Mouse (Mus musculus): Measurements from ENCODE around the gene Mgat4a. TPM values are rescaled to one million over a fixed set of nuclear protein-coding genes. Genes with fewer than 3 reads are reported as not detected.
"Not testable (repeated sequence)": the region's sequence is repeated elsewhere in the genome, so short reads cannot be mapped to it uniquely, and the experiment has no call there.

The Mgat4a gene
- polyA plus RNA-seq, 1 experiment from 2014 or later = 5.0 TPM

DNA sequence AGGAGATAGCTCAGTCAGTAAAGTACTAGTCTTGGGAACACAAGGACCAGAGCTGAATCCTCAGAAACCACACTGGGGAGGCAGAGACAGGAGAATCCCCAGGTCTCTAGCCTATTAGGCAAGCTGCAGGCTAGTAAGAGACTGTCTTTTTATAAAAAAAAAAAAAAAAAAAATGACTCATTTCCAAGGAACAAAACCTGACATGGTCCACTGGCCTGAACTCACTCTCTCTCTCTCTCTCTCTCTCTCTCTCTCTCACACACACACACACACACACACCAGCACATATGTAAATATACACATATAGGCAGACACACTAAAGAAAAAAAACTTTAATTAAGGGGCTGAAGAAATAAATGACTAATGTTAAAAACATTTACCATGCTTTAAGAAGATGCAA, 14.6 kb downstream of the Mgat4a start:
- H3K4me2 ChIP-seq = no peak overlapping the region
- H3K27ac ChIP-seq = no peak overlapping the region
- no peaks in the 10 kb centered on the region for H3K9me3 ChIP-seq
- H3K4me1 ChIP-seq = no peaks in the 10 kb centered on the region
- H3K36me3 ChIP-seq (replicated peaks) = no peaks in the 10 kb centered on the region
- ATAC-seq (ENCODE audit: low FRiP score) = no peak
- H3K4me3 ChIP-seq (replicated peaks) = no peak overlapping the region
- H3K9ac ChIP-seq = no peak overlapping the region
- no peaks in the 10 kb centered on the region for H3K27me3 ChIP-seq

DNA sequence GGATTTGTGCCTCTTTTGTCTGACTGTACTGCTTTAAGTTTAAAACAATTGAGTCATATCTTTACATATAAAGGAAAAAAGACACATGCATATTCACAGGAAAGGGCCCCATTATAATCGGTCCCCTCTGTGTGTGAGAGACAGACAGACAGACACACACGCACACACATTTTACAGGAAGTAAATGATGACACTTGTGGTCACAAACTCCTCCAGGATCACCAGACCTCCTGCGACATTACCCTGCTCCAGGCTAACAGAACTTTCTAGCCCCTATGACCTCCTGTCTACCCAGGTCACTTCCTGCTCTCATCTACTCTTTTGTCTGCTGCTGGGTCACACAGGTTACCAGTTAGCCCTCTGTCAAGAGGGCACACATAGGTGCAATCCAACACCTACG, 16.1 kb downstream of the Mgat4a start:
- H3K27me3 ChIP-seq = no peaks in the 10 kb centered on the region
- no peak overlapping the region for H3K27ac ChIP-seq
- no peak overlapping the region for H3K4me2 ChIP-seq
- 89% methylated on average over 4 of the region's 4 CpGs for WGBS
- H3K9me3 ChIP-seq = no peaks in the 10 kb centered on the region
- H3K4me1 ChIP-seq = no peaks in the 10 kb centered on the region
- H3K9ac ChIP-seq = no peak overlapping the region
- no peaks in the 10 kb centered on the region for H3K36me3 ChIP-seq (replicated peaks)
- H3K4me3 ChIP-seq (replicated peaks) = no peak overlapping the region
- ATAC-seq (ENCODE audit: low FRiP score) = no peak

DNA sequence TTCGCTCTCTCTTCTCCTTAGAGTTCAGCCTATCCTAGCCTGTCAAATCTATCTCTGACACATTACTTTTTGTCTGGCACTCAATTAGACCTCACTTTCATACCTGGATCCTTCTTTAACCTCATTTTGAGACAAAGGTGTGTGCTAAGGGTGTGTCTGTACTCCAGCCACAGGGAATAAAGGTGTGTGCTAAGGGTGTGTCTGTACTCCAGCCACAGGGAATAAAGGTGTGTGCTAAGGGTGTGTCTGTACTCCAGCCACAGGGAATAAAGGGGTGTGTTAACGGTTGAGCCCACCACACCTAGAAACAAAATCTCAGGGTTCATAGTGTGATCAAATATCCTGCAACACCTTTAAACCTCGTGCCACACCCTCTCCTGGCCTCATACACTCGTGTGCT, 16.7 kb downstream of the Mgat4a start:
- 91% methylated on average over 3 of the region's 4 CpGs for WGBS
- not testable (repeated sequence) for H3K4me1 ChIP-seq; H3K27me3 ChIP-seq; H3K4me2 ChIP-seq; H3K4me3 ChIP-seq (replicated peaks); H3K9me3 ChIP-seq; H3K27ac ChIP-seq; ATAC-seq (ENCODE audit: low FRiP score); H3K9ac ChIP-seq; H3K36me3 ChIP-seq (replicated peaks)

DNA sequence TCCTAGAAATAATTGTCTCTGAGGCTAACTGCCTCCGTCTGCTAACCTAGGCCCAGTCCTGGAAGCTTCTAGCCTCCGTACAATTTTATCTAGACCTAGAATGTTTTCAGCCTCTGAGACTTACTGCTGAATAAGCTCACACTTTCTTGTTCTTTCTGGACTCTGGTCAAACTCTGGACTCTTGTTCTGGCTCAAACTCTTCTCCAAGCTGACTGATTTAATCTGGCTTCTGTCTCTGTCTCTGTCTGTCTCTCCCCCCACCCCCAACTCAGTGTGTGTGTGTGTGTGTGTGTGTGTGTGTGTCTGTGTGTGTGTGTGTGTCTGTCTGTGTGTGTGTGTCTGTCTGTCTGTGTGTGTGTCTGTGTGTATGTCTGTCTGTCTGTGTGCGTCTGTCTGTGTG, 17.3 kb downstream of the Mgat4a start:
- H3K27ac ChIP-seq; H3K36me3 ChIP-seq (replicated peaks); H3K27me3 ChIP-seq; H3K4me3 ChIP-seq (replicated peaks); H3K4me2 ChIP-seq; ATAC-seq (ENCODE audit: low FRiP score); H3K9me3 ChIP-seq; H3K9ac ChIP-seq; H3K4me1 ChIP-seq: not testable (repeated sequence)
- 97% methylated on average over 3 of the region's 3 CpGs for WGBS

DNA sequence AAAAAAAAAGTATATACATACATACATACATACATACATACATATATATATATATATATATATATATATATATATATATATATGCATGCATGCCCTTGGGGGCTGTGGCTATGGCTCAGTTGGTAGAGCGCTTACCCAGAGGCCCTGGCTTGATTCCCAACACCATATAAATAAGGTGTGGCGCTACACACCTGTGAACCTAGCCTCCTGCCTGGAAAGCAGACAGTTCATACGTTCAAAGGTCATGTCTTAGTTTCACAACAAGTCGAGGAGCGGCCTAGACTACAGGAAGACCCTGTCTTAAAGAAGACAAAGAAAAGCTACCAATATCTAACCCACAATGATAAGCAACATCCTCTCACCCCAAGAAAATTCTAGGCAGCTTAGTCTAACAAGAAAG, 18.7 kb downstream of the Mgat4a start:
- Histone ChIP-seq H3K27ac (no peak overlapping the region), H3K4me2 (no peak overlapping the region), H3K27me3 (no peaks in the 10 kb centered on the region), H3K4me3 (replicated peaks) (no peak overlapping the region), H3K4me1 (no peaks in the 10 kb centered on the region), H3K36me3 (replicated peaks) (no peaks in the 10 kb centered on the region), H3K9ac (no peak overlapping the region), H3K9me3 (no peaks in the 10 kb centered on the region)
- 93% methylated on average over 5 of the region's 5 CpGs for WGBS
- no peak for ATAC-seq (ENCODE audit: low FRiP score)

DNA sequence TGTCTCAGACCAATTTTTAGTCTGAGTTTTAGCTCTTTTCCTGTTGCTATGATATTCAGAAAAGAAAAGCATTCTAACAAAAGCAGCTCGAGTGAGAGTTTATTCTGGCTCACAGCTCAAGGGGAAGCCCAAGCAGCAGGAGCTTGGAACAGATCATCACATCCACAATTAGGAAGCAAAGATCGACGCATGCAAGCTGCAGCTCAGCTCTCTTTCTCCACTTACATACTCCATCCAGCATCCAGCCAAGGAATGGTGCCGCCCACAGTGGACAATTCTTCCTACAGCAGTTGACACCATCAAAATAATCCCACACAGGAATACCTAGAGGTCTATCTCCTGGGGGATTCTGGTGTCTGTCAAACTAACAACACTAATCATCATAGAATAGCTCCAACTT, 22.0 kb downstream of the Mgat4a start:
- H3K4me3 ChIP-seq (replicated peaks) = no peak overlapping the region
- no peaks in the 10 kb centered on the region for H3K4me1 ChIP-seq
- no peak for ATAC-seq (ENCODE audit: low FRiP score)
- 89% methylated on average over 4 of the region's 4 CpGs for WGBS
- no peak overlapping the region for H3K27ac ChIP-seq
- H3K36me3 ChIP-seq (replicated peaks) = no peaks in the 10 kb centered on the region
- H3K4me2 ChIP-seq = no peak overlapping the region
- H3K27me3 ChIP-seq = no peaks in the 10 kb centered on the region
- H3K9ac ChIP-seq = no peak overlapping the region
- H3K9me3 ChIP-seq = no peaks in the 10 kb centered on the region

DNA sequence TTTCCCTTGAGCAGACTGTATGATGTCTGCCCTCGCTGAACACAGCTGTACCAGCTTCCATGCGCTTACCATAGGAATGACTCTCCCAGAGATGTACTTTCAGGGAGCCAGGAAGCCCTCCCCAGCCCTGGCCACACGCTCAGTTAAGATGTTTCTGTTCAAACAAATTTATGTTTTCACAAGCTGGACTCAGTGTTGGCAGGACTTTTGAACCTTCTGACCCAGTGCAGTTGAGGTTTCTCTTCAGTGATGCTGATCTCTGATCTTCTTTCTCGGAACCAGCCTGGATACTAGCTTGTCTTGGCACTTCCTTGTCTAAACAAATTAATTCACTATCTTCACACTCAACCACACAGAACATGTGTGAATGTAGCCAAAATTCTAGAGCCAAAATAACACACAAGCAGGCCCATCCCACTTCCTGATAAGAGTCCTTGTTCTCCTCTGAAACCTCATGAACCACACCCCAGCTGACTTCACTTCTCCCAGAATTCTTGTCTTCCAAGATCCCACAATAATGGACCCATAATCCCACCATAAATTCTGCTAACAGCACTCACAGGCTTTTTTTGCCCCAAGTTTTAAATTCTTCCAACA, 22.6 kb downstream of the Mgat4a start:
- Histone ChIP-seq H3K4me1 (0 out of 2 replicates have a peak, but pooled peaks cover under 1% of the 10 kb centered on the region), H3K27me3 (no peaks in the 10 kb centered on the region), H3K36me3 (replicated peaks) (no peaks in the 10 kb centered on the region), H3K27ac (no peak overlapping the region), H3K4me3 (replicated peaks) (no peak overlapping the region), H3K4me2 (no peak overlapping the region), H3K9ac (no peak overlapping the region), H3K9me3 (no peaks in the 10 kb centered on the region)
- no peak for ATAC-seq (ENCODE audit: low FRiP score)
- 85% methylated on average over 4 of the region's 4 CpGs for WGBS

DNA sequence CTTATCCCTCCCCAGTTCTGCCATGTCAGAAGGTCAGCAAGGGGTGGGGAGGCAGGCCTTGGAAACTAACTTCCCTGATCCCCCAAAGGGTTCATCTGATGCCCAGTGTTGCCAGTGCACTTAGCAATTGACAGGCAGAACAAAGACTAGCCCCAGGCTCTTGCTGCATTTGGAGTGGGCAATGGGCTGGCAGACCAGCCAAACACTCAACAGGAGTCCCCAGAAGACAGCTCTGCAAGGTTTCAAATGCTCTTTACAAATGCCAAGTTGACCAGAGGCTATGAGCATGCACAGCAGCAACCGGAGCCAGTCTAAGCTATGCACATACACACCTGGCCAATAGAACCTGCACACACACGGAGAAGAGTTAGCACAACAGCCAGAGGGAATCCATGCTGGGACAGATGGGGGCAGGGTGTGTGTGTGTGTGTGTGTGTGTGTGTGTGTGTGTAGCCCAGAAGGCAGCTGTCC, 27.8 kb downstream of the Mgat4a start:
- Histone ChIP-seq H3K27ac (no peak overlapping the region), H3K4me1 (peaks cover 18% of the 10 kb centered on the region), H3K9ac (no peak overlapping the region), H3K27me3 (no peaks in the 10 kb centered on the region), H3K4me2 (no peak overlapping the region), H3K9me3 (no peaks in the 10 kb centered on the region), H3K36me3 (replicated peaks) (no peaks in the 10 kb centered on the region), H3K4me3 (replicated peaks) (no peak overlapping the region)
- WGBS = 77% methylated on average over 2 of the region's 2 CpGs
- no peak for ATAC-seq (ENCODE audit: low FRiP score)

DNA sequence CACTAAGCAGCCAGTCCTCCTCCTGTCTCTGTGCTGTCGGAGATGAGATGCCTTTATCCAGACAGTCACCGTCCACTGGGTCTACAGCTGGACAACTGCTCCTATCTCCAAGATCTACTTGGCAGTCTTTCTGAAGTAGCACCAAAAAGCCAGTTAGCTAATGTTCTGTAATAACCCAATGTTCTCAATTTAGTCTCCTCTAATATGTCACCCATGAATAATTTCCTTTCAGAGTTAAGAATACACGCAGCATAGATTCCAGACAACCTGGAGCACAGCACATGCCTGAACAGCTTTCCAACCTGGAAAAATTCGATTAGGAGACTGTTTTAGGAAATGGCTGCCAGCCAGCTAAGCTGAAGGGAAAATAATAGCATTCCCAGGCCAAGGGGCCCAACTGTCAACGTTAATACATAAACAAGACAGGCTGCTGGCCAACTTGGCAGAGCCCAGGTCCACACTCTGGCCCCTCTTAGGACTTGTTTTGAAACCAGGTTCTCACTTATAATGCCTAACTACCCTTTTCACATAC, 28.6 kb downstream of the Mgat4a start:
- Histone ChIP-seq H3K4me1 (peaks cover 18% of the 10 kb centered on the region), H3K27ac (0 out of 2 replicates have a peak overlapping the region, but pooled peaks have one; percentile 25), H3K27me3 (no peaks in the 10 kb centered on the region), H3K9ac (no peak overlapping the region), H3K4me3 (replicated peaks) (no peak overlapping the region), H3K4me2 (no peak overlapping the region), H3K36me3 (replicated peaks) (no peaks in the 10 kb centered on the region), H3K9me3 (no peaks in the 10 kb centered on the region)
- ATAC-seq (ENCODE audit: low FRiP score) = no peak
- 39% methylated on average over 5 of the region's 5 CpGs for WGBS

DNA sequence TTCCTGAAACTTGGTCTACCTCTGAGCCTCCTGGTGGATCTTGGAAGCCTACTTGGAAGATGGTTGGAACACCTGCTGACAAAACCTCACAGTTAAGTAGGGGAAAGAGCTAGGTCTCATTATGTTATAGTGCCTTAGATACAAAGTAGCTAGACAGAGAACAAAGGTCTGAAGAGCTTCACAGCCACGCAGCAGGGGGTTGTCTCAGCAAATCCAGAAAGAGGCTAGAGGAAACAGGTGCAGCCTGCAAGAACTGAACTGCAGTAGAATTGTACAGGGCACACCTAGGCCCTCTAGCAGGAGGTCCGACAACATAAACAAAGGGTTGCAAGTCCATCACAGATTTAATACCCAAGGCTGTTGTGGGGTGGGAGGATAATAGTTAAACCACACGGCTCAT, 30.6 kb downstream of the Mgat4a start:
- Histone ChIP-seq H3K4me1 (peaks cover 18% of the 10 kb centered on the region), H3K36me3 (replicated peaks) (no peaks in the 10 kb centered on the region), H3K4me3 (replicated peaks) (no peak overlapping the region), H3K9me3 (no peaks in the 10 kb centered on the region), H3K27ac (no peak overlapping the region), H3K9ac (no peak overlapping the region), H3K4me2 (no peak overlapping the region), H3K27me3 (no peaks in the 10 kb centered on the region)
- WGBS = 74% methylated on average over 3 of the region's 3 CpGs
- no peak for ATAC-seq (ENCODE audit: low FRiP score)

DNA sequence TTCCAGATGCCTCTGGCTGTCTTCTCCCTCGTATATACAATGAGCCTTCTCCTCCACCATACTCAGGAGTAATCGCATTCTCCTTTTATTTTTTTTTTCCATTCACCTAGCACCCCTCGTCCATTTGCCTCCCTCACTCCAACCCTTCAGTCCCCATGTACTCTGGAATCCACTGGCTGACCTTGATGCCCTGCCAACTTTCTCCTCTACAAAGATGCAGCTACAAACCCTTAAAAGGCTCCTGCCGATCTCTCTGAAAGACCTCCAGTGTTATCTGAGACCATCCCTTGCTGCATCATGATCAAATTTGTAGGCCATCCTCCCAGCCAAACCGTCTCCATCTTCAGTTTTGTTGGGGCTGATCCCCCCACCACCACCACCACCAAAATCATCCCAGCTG, 31.4 kb downstream of the Mgat4a start:
- Histone ChIP-seq H3K36me3 (replicated peaks) (no peaks in the 10 kb centered on the region), H3K9ac (no peak overlapping the region), H3K4me1 (peaks cover 18% of the 10 kb centered on the region), H3K4me3 (replicated peaks) (no peak overlapping the region), H3K27me3 (no peaks in the 10 kb centered on the region), H3K9me3 (no peaks in the 10 kb centered on the region), H3K27ac (no peak overlapping the region), H3K4me2 (no peak overlapping the region)
- 85% methylated on average over 5 of the region's 5 CpGs for WGBS
- ATAC-seq (ENCODE audit: low FRiP score) = no peak

DNA sequence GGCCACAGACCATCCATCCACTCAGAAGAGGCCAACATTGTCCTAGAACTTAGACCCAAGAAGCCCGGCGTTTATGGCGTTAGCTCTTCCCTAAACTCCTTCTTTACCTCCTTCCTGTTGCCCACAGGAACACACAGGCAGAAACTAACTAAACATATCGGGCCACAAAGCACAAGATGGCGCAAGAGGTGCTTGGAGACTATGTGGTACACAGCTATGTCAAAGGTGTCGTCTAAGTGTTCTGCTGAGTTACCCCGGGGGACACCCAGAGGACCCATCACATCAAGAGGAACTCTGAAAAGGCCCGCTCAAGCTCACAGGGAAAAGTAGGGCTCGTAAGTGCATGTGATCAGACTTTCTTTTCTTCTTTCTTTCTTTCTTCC, 35.5 kb downstream of the Mgat4a start:
- no peak overlapping the region for H3K9ac ChIP-seq
- no peak overlapping the region for H3K4me2 ChIP-seq
- no peaks in the 10 kb centered on the region for H3K36me3 ChIP-seq (replicated peaks)
- no peak overlapping the region for H3K4me3 ChIP-seq (replicated peaks)
- H3K9me3 ChIP-seq = no peaks in the 10 kb centered on the region
- H3K27ac ChIP-seq = no peak overlapping the region
- no peaks in the 10 kb centered on the region for H3K27me3 ChIP-seq
- H3K4me1 ChIP-seq = no peaks in the 10 kb centered on the region
- WGBS = 94% methylated on average over 9 of the region's 9 CpGs
- ATAC-seq (ENCODE audit: low FRiP score) = no peak

DNA sequence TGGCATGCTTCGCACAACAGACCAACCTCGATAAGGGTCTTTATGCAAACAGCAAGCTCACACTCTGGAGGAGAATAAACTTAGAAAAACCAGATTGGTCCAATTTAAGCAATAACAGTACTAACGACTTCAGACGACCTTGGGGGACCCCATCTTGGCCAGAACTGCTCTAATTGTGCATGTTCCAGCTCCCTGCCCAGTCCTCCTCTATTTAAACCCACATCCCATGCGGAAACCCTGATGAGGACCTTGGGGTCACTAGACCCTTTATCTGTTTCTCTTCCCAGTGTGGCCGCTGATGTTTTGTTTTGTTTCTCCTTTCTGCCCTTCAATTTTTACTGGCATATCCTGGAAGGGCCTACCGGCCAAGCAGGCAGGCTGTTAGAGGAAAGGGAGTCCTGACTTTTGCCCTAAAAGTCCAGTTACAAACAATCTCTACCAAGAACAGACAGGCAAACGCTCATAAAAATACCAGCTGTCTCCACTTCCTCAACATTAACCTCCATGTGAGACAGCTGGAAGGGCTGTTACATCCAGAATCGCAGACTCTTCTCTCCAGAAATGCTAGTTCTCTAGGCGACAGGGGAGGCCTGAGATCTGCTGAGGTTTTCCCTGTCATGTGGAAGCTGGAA, 36.0 kb downstream of the Mgat4a start:
- H3K27ac ChIP-seq = no peak overlapping the region
- WGBS = 82% methylated on average over 10 of the region's 10 CpGs
- H3K9ac ChIP-seq = no peak overlapping the region
- H3K4me2 ChIP-seq = no peak overlapping the region
- H3K9me3 ChIP-seq = no peaks in the 10 kb centered on the region
- no peak overlapping the region for H3K4me3 ChIP-seq (replicated peaks)
- no peaks in the 10 kb centered on the region for H3K27me3 ChIP-seq
- no peaks in the 10 kb centered on the region for H3K4me1 ChIP-seq
- ATAC-seq (ENCODE audit: low FRiP score) = no peak
- no peaks in the 10 kb centered on the region for H3K36me3 ChIP-seq (replicated peaks)
